Mouse (Mus musculus) cortical plate, adult 2 months (tissue): ENCODE data around the gene Zfp423.

Experiments
- CTCF ChIP-seq: fragments of 200-500 bp; IDR thresholded peaks from 2 replicates; pipeline ENCODE4 v1.5.1; 2011; ENCODE audit warnings: mild to moderate bottlenecking, control low read depth, low read length; ENCODE audit not compliant: insufficient read depth; ENCODE audit errors: extremely low read depth
- POLR2A ChIP-seq: fragments of 200-500 bp; IDR thresholded peaks from 2 replicates; pipeline ENCODE4 v1.6.1; 2011; ENCODE audit warnings: mild to moderate bottlenecking, low read length, control low read depth; ENCODE audit not compliant: insufficient read depth; ENCODE audit errors: extremely low read depth

GRCm38 (mm10) chr8:87848836-87849235 lies 110.6 kb downstream of the Zfp423 start:
- TF ChIP-seq CTCF: no peak
- no peak for TF ChIP-seq POLR2A
